Mouse (Mus musculus): ENCODE data around the gene Tgm5. TPM values are rescaled to one million over a fixed set of nuclear protein-coding genes. Genes with fewer than 3 reads are reported as not detected.
"Not testable (repeated sequence)": the region's sequence is repeated elsewhere in the genome, so short reads cannot be mapped to it uniquely, and the experiment has no call there.

The Tgm5 gene
- polyA plus RNA-seq (2015; fragmentation: Nextera tagmentation; extraction: Ambion mirVana): 0.07 TPM in 2 replicates

DNA sequence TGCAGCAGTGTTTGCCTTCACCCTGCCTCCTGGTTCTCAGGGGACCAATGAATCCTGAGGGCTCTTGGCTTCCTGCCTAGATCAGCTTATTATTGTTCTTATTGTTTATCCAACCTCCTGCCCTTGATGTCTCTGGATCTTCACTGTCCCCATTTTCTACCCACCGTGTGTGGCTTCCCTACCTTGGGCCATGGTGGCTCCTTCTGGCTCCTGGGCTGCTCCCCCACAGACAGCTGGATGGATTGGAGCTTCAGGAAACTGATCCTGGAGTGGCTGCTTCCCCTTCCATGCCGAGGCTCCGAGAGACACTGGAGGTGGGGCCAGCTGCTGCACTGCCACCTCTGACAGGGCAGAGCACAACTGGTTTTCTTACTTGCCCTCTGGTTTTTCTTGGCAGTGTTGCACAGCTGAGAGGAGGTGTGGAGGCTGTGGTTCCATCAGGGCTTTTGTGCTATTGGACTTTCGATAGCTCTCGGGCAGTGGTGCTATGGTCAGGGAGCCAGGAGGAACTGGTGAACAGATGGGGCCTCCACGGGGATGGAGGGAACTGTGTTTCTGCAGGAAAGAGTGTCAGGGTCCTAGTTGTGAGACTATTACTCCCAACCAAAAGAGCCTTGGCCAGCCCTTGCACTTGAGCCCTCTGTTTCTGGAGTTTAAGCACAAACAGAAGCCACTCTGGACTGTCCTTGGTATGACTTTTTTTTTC, at the start of gene Tgm5:
TSS of gene Tgm5 (minus strand) at position 362 of the 706 bp plus-strand sequence.
- Histone ChIP-seq H3K9me3 (ENCODE audit: low read length) (no peaks in the 10 kb centered on the region), H3K4me1 (ENCODE audit: insufficient read depth, low read depth, low read length) (no peaks in the 10 kb centered on the region), H3K4me3 (ENCODE audit: low read depth, low read length) (no peak within 1 kb of the TSS), H3K9ac (replicated peaks; ENCODE audit: low read depth) (no peak within 1 kb of the TSS), H3K27me3 (replicated peaks; ENCODE audit: insufficient read depth, low read length) (no peaks in the 10 kb centered on the region), H3K4me2 (replicated peaks; ENCODE audit: low read depth, low read length) (no peak within 1 kb of the TSS), H3K27ac (ENCODE audit: low read length) (no peak within 1 kb of the TSS), H3K36me3 (ENCODE audit: insufficient read depth, low read length) (no peaks in the 10 kb centered on the region)
- WGBS: 27% methylated on average over 6 of the region's 6 CpGs
- TF ChIP-seq EP300 (IDR thresholded peaks at IDR 0.05) (no peak), CTCF (IDR thresholded peaks at IDR 0.05) (no peak)
- ATAC-seq (no peak), DNase-seq (ENCODE audit: low spot score) (no peak)

DNA sequence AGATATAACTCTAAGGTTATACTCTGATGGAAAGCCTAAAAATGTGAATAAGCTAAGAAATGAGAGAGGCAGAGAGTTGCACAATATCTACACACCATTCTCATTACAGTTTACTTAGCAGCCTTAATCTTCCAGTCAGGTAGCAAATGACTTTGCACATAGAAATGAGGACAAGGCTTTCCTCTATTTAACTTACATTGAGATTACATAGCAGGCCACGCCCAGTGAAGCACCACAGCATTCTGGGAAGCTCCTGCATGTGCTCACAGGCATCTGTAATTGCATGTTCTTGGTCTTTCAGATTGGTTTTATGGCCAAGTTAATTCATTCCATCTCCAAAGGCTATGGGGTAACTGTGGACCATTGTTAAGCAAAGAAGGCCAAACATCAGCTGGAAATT, 47.2 kb upstream of the Tgm5 start:
- peak; percentile 31 for ATAC-seq
- H3K9ac ChIP-seq (replicated peaks; ENCODE audit: low read depth): no peak overlapping the region
- 43% methylated on average over 1 of the region's 1 CpGs for WGBS
- peaks cover 2% of the 10 kb centered on the region; the same call in 1 of the 2 replicates for H3K4me1 ChIP-seq (ENCODE audit: insufficient read depth, low read depth, low read length)
- peak; percentile 53 for DNase-seq (ENCODE audit: low spot score)
- no peaks in the 10 kb centered on the region for H3K27me3 ChIP-seq (replicated peaks; ENCODE audit: insufficient read depth, low read length)
- no peaks in the 10 kb centered on the region for H3K9me3 ChIP-seq (ENCODE audit: low read length)
- H3K36me3 ChIP-seq (ENCODE audit: insufficient read depth, low read length): no peaks in the 10 kb centered on the region
- no peak overlapping the region for H3K4me2 ChIP-seq (replicated peaks; ENCODE audit: low read depth, low read length)
- H3K27ac ChIP-seq (ENCODE audit: low read length): no peak overlapping the region
- H3K4me3 ChIP-seq (ENCODE audit: low read depth, low read length): no peak overlapping the region
- no peak for TF ChIP-seq EP300 (IDR thresholded peaks at IDR 0.05)
- no peak for TF ChIP-seq CTCF (IDR thresholded peaks at IDR 0.05)

DNA sequence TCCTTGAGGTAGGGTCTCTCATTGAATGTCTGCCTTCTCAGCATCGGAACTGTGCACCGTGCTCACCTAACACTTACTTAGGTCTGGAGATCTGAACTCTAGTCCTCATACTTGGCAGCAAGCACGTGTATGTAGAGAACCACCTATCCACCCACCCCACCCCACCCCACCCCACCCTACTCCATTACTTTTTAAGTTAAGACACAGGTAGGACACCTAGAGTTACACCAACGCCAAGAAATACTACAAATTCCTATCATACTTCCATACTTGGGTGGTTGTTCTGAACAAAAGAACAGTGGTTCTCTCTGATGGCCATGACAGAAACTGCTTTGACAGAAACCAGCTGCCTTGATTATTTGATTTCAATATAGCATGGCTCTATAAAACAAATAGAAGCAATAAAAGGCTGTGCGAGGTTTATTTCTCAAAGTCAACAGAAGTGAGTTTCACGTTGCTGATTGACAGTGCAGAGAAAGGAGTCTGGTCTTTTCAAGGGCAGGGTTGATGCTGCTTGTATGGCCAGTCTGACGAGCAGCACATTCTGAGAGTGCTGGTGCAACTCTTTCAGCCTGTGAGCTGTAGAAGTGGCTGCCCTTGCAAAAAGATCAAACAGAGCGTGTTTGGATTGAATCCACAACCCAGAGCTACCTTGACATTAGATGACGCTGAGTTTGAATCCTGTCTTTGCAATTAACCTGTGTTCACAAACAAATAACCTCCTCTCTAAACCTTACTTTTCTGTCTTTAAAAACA, 43.4 kb upstream of the Tgm5 start:
- ATAC-seq: peak; percentile 67

DNA sequence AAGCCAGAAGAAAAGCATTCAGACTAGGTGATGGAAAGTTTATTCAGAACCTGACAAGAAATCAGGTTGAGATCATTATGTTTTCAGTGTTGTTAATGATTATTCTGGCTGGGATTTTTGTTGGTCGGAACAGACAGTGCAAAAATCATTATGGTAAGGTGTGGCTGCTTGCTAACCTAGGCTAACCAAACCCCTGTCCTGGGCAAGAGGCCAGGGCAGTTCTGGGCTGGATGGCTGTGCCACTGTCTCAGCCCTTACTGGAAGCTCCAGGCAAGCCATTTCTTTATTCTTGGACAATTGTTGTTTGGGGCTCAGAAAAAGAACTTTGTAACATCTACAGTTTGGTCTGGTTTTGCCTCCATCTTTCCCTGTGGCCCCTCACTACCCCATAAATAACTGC, 41.9 kb upstream of the Tgm5 start:
- WGBS: 53% methylated on average over 1 of the region's 1 CpGs
- H3K9me3 ChIP-seq (ENCODE audit: low read length): no peaks in the 10 kb centered on the region
- DNase-seq (ENCODE audit: low spot score): no peak
- no peaks in the 10 kb centered on the region for H3K27me3 ChIP-seq (replicated peaks; ENCODE audit: insufficient read depth, low read length)
- no peak overlapping the region for H3K27ac ChIP-seq (ENCODE audit: low read length)
- H3K9ac ChIP-seq (replicated peaks; ENCODE audit: low read depth): no peak overlapping the region
- H3K36me3 ChIP-seq (ENCODE audit: insufficient read depth, low read length): no peaks in the 10 kb centered on the region
- no peaks in the 10 kb centered on the region for H3K4me1 ChIP-seq (ENCODE audit: insufficient read depth, low read depth, low read length)
- H3K4me3 ChIP-seq (ENCODE audit: low read depth, low read length): no peak overlapping the region
- no peak for ATAC-seq
- no peak overlapping the region for H3K4me2 ChIP-seq (replicated peaks; ENCODE audit: low read depth, low read length)
- TF ChIP-seq CTCF (IDR thresholded peaks at IDR 0.05) (no peak), EP300 (IDR thresholded peaks at IDR 0.05) (no peak)

More for the DNA sequence above, 43.4 kb upstream of the Tgm5 start:
- WGBS: 50% methylated on average over 9 of the region's 9 CpGs
- no peaks in the 10 kb centered on the region for H3K9me3 ChIP-seq (ENCODE audit: low read length)
- DNase-seq (ENCODE audit: low spot score): peak; percentile 37
- no peaks in the 10 kb centered on the region for H3K27me3 ChIP-seq (replicated peaks; ENCODE audit: insufficient read depth, low read length)
- TF ChIP-seq EP300 (IDR thresholded peaks at IDR 0.05) (0 out of 2 replicates have a peak, but pooled peaks have one; percentile 21), CTCF (IDR thresholded peaks at IDR 0.05) (no peak)
- H3K4me1 ChIP-seq (ENCODE audit: insufficient read depth, low read depth, low read length): no peaks in the 10 kb centered on the region
- H3K9ac ChIP-seq (replicated peaks; ENCODE audit: low read depth): no peak overlapping the region
- H3K4me2 ChIP-seq (replicated peaks; ENCODE audit: low read depth, low read length): no peak overlapping the region
- H3K27ac ChIP-seq (ENCODE audit: low read length): no peak overlapping the region
- H3K4me3 ChIP-seq (ENCODE audit: low read depth, low read length): no peak overlapping the region
- H3K36me3 ChIP-seq (ENCODE audit: insufficient read depth, low read length): no peaks in the 10 kb centered on the region

DNA sequence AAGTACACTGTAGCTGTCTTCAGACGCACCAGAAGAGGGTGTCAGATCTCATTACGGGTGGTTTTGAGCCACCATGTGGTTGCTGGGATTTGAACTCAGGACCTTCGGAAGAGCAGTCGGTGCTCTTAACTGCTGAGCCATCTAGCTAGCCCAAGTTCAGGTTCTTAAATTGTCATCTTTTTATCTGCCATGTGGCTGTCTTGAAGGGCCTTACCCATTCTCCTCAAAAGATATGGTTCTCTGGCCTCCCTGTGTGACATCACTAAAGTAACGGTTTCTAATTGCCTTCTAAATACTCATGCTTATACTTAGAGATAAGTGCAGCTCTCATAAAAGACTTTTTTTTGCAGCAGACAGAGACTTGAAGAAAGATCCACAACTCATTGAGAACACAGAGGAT, 40.7 kb upstream of the Tgm5 start:
- 86% methylated on average over 5 of the region's 5 CpGs for WGBS
- H3K4me2 ChIP-seq (replicated peaks; ENCODE audit: low read depth, low read length); DNase-seq (ENCODE audit: low spot score); H3K4me3 ChIP-seq (ENCODE audit: low read depth, low read length); H3K27ac ChIP-seq (ENCODE audit: low read length); H3K36me3 ChIP-seq (ENCODE audit: insufficient read depth, low read length); H3K4me1 ChIP-seq (ENCODE audit: insufficient read depth, low read depth, low read length); H3K9me3 ChIP-seq (ENCODE audit: low read length); ATAC-seq; H3K27me3 ChIP-seq (replicated peaks; ENCODE audit: insufficient read depth, low read length); H3K9ac ChIP-seq (replicated peaks; ENCODE audit: low read depth): not testable (repeated sequence)

DNA sequence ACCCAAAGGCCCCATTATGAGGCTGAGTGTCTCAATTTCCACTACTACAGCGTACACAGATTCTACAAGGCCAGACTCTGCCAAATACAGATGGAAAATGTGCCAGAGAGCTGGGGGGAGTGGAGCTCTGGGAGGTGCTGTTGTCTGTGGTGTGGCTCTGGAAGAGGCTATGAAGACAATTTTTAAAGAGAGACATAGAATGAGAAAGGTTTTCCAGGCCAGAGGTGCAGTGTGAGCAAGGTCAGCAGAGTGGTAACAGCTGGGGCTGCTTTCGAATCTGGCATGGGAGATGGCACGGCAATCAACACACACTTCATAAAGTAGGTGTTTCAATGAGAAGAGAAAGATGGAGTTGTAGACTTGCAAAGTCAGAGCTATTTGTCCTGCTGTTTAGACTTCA, 33.6 kb upstream of the Tgm5 start:
- peak; percentile 85 for DNase-seq (ENCODE audit: low spot score)
- ATAC-seq: peak; percentile 93
- H3K4me3 ChIP-seq (ENCODE audit: low read depth, low read length): no peak overlapping the region
- no peak overlapping the region for H3K27ac ChIP-seq (ENCODE audit: low read length)
- no peaks in the 10 kb centered on the region for H3K4me1 ChIP-seq (ENCODE audit: insufficient read depth, low read depth, low read length)
- 58% methylated on average over 3 of the region's 3 CpGs for WGBS
- no peaks in the 10 kb centered on the region for H3K9me3 ChIP-seq (ENCODE audit: low read length)
- no peak overlapping the region for H3K4me2 ChIP-seq (replicated peaks; ENCODE audit: low read depth, low read length)
- TF ChIP-seq CTCF (IDR thresholded peaks at IDR 0.05) (no peak), EP300 (IDR thresholded peaks at IDR 0.05) (peak; percentile 79)
- no peak overlapping the region for H3K9ac ChIP-seq (replicated peaks; ENCODE audit: low read depth)
- no peaks in the 10 kb centered on the region for H3K27me3 ChIP-seq (replicated peaks; ENCODE audit: insufficient read depth, low read length)
- no peaks in the 10 kb centered on the region for H3K36me3 ChIP-seq (ENCODE audit: insufficient read depth, low read length)

All from lung, postnatal 0 days (tissue).